Mouse (Mus musculus) layer of hippocampus, adult 2 months (tissue): ENCODE measurements around the gene 1700017N19Rik. TPM values are rescaled to one million over a fixed set of nuclear protein-coding genes. Genes with fewer than 3 reads are reported as not detected.
"Not testable (repeated sequence)": the region's sequence is repeated elsewhere in the genome, so short reads cannot be mapped to it uniquely, and the experiment has no call there.

ENCODE experiments used
- DNase-seq, 2 experiments: peaks; one replicate each; pipeline ENCODE4 v3.0.0; 2022; ENCODE audit warnings: low spot score in 2 of 2
- H3K27ac ChIP-seq: fragments of 200-600 bp; 2 replicates; pipeline ENCODE4 v1.8.1; 2022
- H3K4me3 ChIP-seq: fragments of 200-600 bp; 2 replicates; pipeline ENCODE4 v1.8.1; 2022; ENCODE audit warnings: mild to moderate bottlenecking
- CTCF ChIP-seq: fragments of 200-600 bp; conservative IDR thresholded peaks from 2 replicates; pipeline ENCODE4 v1.8.1; 2022; ENCODE audit warnings: antibody characterized with exemption, mild to moderate bottlenecking, moderate library complexity
- long read RNA-seq, 2 experiments: library from polyadenylated mRNA; stranded (forward); transcript quantifications; one replicate each; pipeline ENCODE4 v2.0.0; 2021; ENCODE audit warnings: borderline mapping rate in 2 of 2
- total RNA-seq, 2 experiments: library from RNA; stranded (reverse); gene quantifications; 2 replicates each; pipeline ENCODE4 v1.2.3; 2021

1700017N19Rik gene
- not detected for total RNA-seq
- long read RNA-seq, experiment 1 = 0 reads
- long read RNA-seq, experiment 2 = 0 reads

GRCm38 (mm10) chr10:100590323-100590722, at the start of gene 1700017N19Rik, which contains the start of gene 4930430F08Rik:
TSS of gene 1700017N19Rik (plus strand) at chr10:100590484.
TSS of gene 4930430F08Rik (minus strand) at chr10:100590423.
- Histone ChIP-seq H3K4me3 (peak within 1 kb of the TSS; percentile 79), H3K27ac (peak within 1 kb of the TSS; percentile 87; the same call in 1 of the 2 replicates)
- DNase-seq = no peak
- no peak for TF ChIP-seq CTCF

- TF ChIP-seq CTCF = no peak
- DNase-seq = no peak
- no peak overlapping the region for H3K27ac ChIP-seq
- no peak overlapping the region for H3K4me3 ChIP-seq
These were observed 33.6 kb upstream of the 1700017N19Rik start for GRCm38 (mm10) chr10:100556566-100557175.

- H3K4me3 ChIP-seq, H3K27ac ChIP-seq, DNase-seq: not testable (repeated sequence)
These were observed 29.9 kb upstream of the 1700017N19Rik start for GRCm38 (mm10) chr10:100560194-100560883.

GRCm38 (mm10) chr10:100564112-100564511, 26.2 kb upstream of the 1700017N19Rik start:
- DNase-seq = no peak
- Histone ChIP-seq H3K27ac (no peak overlapping the region), H3K4me3 (no peak overlapping the region)
- TF ChIP-seq CTCF = no peak

GRCm38 (mm10) chr10:100571707-100572106, 18.6 kb upstream of the 1700017N19Rik start:
- no peak for TF ChIP-seq CTCF
- Histone ChIP-seq H3K4me3 (no peak overlapping the region), H3K27ac (no peak overlapping the region; the same call in 1 of the 2 replicates)
- no peak for DNase-seq

GRCm38 (mm10) chr10:100574505-100575149, 15.7 kb upstream of the 1700017N19Rik start:
- TF ChIP-seq CTCF = no peak
- Histone ChIP-seq H3K27ac (no peak overlapping the region), H3K4me3 (no peak overlapping the region)
- DNase-seq = no peak

- TF ChIP-seq CTCF = no peak
- no peak for DNase-seq
- H3K27ac ChIP-seq = no peak overlapping the region
- H3K4me3 ChIP-seq = no peak overlapping the region
These were observed 15.0 kb upstream of the 1700017N19Rik start for GRCm38 (mm10) chr10:100575294-100575693.

- no peak for DNase-seq
- TF ChIP-seq CTCF = no peak
These were observed 6.1 kb upstream of the 1700017N19Rik start for GRCm38 (mm10) chr10:100584178-100584577.

GRCm38 (mm10) chr10:100588524-100588923, 1.8 kb upstream of the 1700017N19Rik start:
- Histone ChIP-seq H3K27ac (peak overlapping the region; percentile 87), H3K4me3 (peak overlapping the region; percentile 79)
- DNase-seq = no peak
- TF ChIP-seq CTCF = no peak

More at GRCm38 (mm10) chr10:100584178-100584577, 6.1 kb upstream of the 1700017N19Rik start:
- no peak overlapping the region for H3K4me3 ChIP-seq
- H3K27ac ChIP-seq = no peak overlapping the region

GRCm38 (mm10) chr10:100588932-100589388, 1.3 kb upstream of the 1700017N19Rik start:
- peak overlapping the region; percentile 87 for H3K27ac ChIP-seq
- TF ChIP-seq CTCF = 0 out of 2 replicates have a peak, but pooled peaks have one; percentile 6
- DNase-seq = peak; percentile 93
- H3K4me3 ChIP-seq = peak overlapping the region; percentile 79

GRCm38 (mm10) chr10:100598339-100598738, 8.1 kb downstream of the 1700017N19Rik start:
- no peak for TF ChIP-seq CTCF
- no peak overlapping the region for H3K4me3 ChIP-seq
- DNase-seq = no peak
- no peak overlapping the region for H3K27ac ChIP-seq

GRCm38 (mm10) chr10:100603511-100603910, 13.2 kb downstream of the 1700017N19Rik start:
- TF ChIP-seq CTCF = no peak

GRCm38 (mm10) chr10:100604254-100604653, 14.0 kb downstream of the 1700017N19Rik start:
- no peak overlapping the region for H3K27ac ChIP-seq
- H3K4me3 ChIP-seq = no peak overlapping the region
- peak; percentile 62 for TF ChIP-seq CTCF
- DNase-seq = peak in 1 of 2 experiments; percentile 9

More at GRCm38 (mm10) chr10:100603511-100603910, 13.2 kb downstream of the 1700017N19Rik start:
- Histone ChIP-seq H3K27ac (no peak overlapping the region), H3K4me3 (no peak overlapping the region)
- no peak for DNase-seq
